Mouse (Mus musculus): ENCODE results near the gene Kif4.
A peak's percentile ranks its signal among the peaks of the same experiment; 100 is the strongest.

Gene Kif4

DNA sequence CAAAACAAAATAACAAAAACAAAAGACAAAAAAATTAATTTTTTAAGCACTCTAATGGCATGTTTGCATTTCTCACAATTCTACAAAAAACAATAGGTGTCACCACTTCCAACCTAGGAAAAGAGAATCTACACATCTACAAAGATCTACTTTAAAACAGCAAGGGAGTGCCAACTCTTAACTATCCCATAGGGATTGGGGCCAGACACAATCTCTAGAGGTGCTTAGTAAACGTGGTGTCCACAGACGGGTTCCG is at the start of gene Kif4:
TSS of gene Kif4 (plus strand) at position 192 of the 256 bp plus-strand sequence.
- DNase-seq = no peak

DNA sequence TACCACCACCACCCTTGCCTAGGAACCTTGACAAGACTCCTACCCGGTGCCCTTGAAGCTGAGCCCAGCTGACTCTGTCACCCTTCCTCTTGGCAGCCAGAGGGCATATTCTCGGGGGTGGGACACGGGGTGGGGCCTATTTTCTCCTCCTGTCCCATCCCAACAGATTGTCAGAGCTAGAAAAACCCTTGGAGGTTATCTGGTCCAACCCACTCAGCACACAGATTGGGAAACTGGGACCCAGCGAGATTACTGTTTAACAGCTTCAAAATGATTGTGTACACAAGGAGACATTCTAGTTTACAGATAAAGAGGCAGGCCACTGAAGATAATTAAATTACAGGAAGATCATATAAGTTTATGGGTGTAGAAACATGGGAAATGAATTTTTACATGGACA is 30.7 kb upstream of the Kif4 start, which contains the start of gene P2ry4:
TSS of gene P2ry4 (minus strand) at position 79 of the 400 bp plus-strand sequence.
- DNase-seq = no peak

DNA sequence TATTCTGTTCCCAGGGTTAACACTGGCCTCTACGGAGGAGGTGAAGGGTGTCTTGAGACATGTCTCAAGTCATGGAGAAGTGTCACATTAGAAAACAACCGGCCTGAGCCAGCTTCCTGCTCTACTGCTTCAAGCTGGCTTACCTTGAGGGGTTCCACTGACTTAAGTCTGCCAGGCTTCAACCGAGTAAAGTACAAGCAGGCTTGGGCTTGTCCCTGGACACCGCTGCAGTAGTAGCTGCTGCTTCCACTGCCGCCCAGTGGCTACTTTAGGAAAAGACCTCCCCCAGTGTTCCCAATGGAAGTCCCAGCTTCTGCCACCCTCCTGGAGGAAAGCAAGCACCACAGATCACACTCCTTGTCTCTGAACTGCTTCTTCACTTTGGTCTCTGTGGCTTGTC is 28.1 kb upstream of the Kif4 start:
- no peak for DNase-seq

DNA sequence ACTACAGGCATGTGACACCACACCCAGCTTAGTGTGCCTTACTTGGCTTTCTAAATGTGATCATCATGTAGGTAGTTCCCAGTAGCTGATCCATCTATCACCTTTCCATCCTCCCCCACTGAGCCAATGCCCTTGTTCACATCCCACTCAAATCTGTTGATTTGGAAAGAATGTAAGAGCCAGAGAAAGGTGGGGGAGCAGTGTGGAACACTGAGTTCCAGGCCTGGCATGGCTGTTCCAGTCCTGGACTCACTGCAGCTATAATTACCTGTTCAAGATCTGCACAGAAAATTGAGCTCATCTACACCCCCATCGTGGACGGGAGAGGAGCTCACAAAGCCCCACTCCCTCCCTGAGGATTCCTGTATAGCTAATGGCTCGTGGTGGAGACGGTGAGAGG is 25.8 kb upstream of the Kif4 start:
- no peak for DNase-seq

DNA sequence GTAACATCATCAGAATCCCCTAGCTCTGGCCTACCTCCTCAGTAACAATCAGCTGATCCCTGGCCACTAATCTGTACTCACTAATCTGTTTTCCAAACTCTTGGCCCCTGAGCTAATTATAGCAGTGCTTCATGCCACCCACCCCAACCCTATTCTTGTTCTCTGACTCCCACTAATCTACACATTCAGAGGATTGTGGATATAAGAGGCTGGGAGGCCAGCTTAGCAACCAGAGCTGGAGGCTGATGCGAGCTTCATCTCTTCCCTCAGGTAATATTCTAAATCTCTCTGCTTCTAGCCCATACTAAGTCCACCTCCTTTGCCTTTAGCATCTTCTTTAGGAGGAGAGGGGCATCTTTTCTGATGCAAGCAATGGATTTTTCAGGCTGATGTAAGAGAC is 20.2 kb upstream of the Kif4 start, which contains the start of gene Arr3:
TSS of gene Arr3 (plus strand) at position 184 of the 400 bp plus-strand sequence.
- DNase-seq = no peak

DNA sequence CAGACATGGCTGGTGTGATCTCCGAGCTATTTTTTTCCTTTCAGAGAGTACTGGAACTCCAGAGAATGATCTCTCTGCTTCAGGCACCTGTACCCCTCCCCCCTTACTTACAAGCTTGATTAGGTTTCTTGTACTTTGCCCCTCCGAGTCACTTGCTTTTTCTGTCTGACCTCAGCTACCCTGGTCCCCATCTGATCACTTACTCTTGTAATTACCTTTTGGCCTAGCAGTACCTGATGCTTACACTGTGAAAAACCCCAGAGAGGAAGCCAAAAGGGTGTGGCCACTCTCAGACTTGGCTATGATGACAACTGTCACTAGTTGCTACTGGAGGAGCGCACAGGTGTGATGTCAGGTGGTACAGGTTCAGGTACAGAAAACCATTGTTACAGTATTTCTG is 7.0 kb upstream of the Kif4 start:
- no peak for DNase-seq

DNA sequence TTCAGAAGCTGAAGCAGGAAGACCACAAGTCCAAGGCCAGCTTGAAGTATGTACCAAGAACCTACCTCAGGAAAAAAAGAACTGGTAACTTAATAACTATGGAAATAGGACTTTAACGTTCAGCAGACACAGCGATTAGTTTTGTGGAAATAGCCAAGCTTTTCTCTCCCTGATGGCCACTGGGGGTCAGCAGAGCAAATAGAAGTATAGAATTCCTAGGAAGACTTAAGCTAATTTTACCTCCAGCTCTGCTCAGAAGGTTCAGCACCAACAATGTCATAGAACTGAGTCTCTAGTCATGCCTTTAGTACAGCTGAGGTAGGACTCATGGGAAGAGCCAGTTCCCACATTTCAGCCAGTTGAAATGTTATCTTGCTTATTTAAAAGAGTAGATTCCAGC is 4.2 kb upstream of the Kif4 start:
- DNase-seq = no peak

DNA sequence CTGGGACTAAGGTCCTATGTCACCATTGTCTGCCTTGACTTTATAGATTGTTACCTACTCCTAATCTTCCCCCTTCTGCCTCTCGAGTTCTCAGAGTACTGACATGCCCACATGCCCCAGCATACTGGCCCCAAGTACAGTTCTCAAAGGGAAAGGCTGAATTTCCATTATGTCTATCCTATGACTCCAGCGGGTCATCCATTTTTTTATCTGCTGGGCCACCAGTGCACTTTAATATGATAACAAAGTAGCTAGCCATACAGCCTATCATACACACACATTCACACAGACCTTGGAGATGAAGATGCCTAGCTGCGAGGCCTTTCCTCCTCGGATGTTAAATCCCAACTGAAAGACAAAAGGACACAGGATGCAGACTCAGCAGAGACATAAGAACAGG is 1.3 kb upstream of the Kif4 start:
- DNase-seq = no peak

DNA sequence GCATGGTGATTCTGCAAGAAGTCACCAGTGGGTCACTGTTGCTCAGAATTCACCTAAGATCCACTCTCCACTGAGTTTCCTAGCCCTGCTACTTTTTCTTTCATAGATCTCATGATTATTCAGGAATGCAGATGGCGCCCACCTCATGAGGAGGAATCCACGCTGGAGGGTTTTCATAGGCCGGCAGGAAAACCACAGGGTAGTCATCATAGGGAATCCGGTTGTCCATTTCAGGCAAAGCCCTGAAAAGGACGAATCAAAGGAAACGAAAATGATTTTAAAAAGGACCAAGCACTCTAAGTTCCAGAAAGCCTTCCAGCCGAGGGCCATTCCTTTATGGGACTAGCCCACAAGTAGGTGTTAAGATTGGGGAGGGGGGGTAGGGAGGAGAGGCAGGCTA is 391 bp upstream of the Kif4 start:
- no peak for DNase-seq

DNA sequence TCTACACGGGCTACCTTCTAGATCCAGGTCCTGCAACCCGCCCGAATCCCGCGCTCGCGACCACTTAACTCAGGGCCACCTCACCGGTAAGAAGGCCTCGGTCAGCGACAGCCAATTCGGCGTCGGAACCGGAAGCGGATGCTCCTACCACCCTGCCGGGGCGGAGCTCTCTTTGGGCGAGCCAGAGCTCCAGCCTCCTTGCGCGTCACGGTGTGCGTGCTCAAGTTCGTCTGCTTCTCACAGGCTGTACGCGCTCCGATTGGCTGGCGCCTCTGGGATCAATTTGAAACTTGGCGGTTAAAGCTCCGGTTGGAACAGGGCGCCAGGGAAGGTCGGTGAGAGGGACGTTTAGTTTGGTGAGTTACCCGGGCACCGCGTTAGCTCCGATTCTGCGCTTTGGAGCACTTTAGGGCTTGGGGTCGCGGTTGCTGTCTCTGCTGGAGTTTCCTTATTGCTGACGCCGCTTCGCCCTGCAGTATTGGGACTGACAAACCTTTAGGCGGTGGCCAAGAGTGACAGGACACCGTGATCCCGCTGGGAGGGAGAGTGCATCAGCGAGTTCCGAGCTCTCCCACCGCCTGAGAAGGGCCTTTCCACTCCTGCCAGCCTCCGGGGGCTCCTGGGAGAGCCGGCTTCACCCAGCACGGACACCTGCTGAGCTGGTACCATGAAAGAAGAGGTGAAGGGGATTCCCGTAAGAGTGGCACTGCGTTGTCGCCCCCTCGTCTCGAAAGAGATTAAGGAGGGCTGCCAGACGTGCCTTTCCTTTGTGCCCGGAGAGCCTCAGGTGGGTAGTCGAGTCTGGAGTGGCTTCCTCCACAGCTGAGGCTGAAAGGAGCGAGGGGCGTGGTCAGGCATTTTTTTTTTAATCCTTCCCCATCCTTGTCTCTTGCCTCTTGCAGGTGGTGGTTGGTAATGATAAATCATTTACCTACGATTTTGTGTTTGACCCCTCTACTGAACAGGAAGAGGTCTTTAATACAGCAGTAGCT is 561 bp downstream of the Kif4 start, which contains the start of gene Pdzd11:
TSS of gene Pdzd11 (minus strand) at position 767 of the 992 bp plus-strand sequence.
- peak; percentile 83 to 84 for DNase-seq

DNA sequence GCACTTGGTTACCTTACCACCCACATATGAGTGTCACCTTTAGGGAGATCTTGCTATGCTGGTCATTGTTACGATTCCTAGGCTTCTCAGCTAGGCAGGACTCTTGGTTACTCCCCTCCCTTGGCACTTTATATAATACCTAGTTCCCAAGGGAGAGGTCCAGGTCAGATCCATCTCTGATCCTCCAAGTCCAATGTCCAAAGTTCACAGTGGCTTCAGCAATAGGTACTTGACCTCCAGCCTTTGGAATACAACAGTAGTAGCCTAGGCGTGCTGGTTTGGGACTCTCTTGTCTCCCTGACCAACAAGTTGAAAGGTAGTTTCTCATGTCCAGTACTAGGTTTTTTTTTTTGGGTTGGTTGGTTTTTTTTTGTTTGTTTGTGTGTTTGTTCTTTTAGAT is 3.5 kb downstream of the Kif4 start:
- no peak for DNase-seq

DNA sequence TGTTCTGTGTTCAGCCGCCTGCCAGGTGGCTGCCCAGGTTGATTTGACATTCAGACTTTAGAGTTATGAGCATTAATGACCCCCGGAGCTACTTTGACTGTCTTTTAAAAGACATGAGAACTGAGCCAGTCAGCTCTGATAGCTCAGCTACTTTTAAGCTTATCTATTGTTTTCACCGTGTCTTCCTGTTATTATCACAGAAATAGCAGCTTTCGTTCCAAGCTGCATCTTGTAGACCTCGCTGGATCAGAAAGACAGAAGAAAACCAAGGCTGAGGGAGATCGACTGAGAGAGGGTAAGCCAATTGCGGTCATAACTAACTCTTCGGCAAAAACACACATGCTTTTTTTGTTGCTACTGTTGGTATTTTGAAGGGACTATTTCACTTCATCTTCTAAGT is 12.9 kb downstream of the Kif4 start:
- DNase-seq = no peak

DNA sequence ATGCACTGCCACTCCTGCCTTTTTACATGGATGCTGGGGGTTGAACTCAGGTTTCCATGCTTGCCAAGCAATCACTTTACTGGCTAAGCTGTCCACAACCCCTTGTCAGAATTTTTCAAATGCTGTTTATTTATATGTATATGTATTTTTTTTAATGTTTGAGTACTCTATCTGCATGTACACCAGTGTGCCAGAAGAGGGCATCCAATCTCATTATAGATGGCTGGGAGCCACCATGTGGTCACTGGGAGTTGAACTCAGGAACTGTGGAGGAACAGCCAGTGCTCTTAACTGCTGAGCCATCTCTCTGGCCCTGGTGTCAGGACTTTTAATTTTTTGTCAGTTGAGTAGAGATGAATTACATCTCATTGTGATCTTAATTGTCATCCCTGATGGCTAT is 27.3 kb downstream of the Kif4 start:
- DNase-seq = no peak

DNA sequence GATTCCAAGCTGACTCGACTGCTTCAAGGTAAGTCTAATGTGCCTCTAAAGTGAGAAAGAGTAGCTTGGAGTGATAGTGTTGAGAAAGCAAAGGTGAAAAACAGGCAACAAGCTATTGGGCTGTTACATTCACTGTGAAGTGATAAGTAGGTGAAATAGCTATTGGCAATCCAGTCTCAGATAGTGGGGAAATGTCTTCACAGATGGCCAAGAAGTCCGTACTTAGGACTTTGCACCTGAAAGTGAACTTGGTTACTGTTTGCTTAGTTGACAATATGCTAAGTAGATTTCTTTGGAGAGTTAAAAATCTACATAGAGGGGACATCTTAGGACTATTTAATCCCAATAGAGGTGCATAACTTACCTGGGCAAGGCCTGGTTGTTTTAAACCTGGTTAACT is 39.3 kb downstream of the Kif4 start:
- no peak for DNase-seq

DNA sequence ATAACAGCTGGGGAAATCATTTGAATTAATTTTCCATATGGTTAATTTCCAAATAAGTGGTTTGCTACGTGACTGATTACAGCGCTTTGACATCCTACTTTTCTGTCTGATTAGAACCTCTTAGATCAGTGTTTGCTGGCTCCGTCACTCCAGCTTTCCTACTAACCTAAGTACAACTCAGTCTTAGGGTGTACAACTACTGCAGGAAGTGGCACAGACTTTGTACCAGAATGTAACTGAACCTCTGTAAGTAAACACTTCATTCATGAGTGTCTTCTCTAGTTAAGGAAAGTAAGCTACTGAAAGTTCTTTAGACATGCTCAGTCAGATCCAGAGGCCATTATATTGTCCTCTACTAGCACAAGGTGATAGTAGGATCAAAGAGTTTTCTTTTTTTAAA is 52.7 kb downstream of the Kif4 start:
- no peak for DNase-seq

DNA sequence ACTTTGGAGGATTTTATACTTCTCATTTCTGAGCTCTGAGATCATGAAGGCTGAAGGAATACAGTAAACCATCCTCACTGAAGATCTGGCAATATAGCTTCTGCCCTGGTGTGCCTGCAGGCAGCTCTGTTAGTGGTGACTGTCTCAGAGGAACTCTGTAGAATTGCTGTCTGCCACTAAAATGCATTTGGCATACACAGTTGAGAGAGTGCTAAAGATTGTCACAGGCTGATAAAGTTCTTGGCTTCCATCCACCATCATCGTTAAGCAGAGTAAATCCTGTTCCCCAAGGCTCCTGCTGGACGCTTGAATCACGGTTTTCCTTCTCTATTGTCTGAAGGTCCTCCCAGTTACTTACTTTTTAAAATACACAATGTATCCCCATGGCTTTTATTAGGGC is 61.0 kb downstream of the Kif4 start:
- no peak for DNase-seq

DNA sequence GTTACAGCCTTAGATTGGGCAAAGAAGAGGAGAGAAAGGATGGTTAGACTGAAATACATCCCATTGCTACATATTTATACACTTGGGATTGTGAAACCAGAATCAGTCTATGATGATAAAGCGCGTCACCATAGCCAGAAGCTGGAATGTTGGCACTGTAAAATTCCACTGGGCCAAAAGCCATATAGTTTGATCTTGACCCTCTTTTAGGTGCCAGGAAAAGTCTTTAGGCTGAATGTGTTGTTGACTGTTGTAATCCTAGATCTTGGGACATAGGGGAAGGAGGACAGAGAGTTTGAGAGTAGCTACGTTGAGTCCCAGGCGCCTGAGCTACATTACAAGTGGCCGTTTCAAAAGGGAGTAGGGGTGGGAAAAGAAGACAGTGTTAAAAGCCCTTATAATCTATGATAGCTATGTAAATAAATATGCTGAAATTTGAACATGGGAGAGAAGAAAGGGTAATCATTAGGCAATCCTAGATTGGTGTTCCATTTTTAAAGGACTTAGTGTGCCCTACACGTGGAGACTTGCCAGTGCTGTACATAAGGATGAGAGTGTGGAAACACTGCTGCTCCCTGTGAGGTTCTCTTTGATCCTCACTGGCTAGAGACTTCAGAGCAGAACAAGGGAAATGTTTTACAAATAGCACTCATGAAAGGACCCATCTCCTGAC is 62.0 kb downstream of the Kif4 start:
- no peak for DNase-seq

DNA sequence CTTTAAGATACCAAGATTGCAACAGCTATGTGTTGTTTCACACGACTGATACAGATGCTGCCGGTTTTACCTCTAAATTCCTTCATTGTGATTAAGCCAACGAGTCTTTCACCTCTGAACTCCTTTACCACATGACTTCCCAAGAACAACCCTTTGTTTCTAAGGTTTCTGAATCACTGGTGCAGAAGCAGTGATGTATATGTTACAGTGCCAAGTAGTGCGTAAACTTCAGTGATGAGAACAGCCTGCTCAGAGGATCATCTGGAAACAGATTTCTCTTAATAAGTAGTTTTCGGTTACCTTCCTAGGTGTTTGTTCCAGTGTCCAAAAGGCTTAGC is 62.5 kb downstream of the Kif4 start:
- no peak for DNase-seq

DNA sequence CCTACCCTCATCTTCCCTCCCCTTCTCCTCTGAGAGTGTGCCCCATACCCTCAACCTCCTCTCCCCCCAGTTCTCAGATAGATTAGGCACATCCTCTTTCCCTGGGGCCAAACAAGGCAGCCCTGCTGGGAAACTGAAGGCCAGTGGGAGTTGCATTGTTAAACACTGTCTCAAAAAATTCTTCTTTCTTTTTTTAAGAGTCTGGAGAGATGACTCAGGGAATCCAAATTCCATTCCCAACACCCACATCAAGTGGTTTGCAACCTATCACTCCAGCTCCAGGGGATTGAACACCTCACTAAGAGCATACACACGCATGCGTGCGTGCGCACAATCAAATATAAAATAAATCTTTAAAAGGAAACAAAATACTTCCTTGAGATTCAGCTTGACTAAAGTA is 71.2 kb downstream of the Kif4 start:
- no peak for DNase-seq

DNA sequence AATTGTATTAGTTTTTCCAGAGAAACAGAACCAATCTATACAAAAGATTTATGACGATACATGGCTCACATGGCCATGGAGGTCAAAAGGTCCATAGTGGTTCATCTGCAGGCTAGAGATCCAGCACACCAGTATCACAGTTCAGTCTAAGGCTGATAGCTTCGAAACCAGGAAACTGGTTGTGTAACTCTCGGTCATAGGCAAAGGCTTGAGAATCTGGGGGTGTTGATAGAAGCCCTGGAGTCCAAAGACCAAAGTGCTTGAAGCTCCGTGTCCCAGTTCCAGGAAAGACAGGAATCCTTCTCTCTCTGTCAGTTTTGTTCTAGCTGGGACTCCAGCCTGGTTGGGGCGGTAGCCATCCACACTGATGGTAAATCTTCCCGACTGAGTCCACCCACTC is 82.5 kb downstream of the Kif4 start:
- no peak for DNase-seq

DNA sequence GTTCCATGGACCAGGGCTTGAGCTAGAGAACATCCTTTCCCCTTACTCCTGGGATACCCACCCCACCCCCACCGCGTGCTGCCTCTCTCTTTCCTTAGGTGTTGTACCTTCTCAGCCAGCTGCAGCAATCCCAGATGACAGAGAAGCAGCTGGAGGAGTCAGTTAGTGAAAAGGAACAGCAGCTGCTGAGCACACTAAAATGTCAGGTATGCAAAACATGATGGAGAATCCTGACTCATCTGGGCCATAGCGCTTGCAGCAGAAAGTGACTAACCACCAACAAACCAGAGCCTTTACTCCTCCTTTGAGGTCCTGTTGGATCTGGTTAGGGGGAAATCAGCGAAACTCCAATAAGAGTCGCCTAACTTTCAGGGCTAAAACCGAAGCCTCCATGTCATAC is 90.6 kb downstream of the Kif4 start:
- no peak for DNase-seq

DNA sequence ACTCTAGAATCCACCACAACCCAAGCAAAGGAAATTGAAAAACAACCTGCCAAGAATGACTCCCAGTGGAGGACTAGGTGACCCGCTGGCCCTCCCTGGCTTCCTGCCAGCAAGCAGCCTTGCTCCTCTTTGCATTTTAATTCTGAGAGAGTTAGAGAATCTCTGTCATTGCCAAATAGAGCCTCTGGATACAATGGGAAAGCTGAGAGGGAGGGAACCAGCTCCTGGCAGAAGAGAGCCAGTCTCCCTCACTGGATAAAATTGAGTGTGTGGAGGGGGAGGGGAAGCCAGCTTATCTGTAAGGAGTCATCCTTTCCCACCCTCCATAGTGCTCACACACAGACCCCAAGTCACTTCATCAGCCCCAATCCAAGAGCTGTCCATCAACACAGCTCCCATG is 103.4 kb downstream of the Kif4 start:
- DNase-seq = no peak

DNA sequence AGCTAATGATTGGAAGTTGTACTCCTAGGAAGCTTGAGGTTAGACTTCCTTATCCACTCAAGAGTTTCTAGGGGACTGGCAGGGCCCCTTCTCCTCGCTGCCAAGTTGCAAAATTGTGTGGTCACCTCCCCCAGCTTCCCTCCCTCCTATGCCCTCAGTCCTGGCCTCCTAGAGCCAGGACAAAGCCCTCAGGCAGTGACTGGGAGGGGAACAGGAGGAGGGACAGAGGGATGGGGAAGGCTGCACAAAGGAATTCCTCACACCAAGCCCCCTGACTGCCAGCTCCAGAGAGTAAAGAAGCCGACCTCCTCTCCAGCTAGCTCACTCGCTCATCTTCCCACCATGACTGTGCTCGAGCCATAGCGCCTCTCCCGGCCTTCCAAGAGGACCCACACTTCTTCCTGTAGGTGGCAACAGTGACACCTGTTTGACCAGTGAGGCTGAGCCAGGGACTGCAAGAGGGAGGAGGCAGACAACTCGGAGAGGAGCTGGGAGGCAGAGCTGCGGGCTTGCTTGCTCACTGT is 104.2 kb downstream of the Kif4 start, which contains the start of gene Gdpd2:
TSS of gene Gdpd2 (plus strand) at position 209 of the 524 bp plus-strand sequence.
- DNase-seq = peak in 1 of 2 experiments; percentile 4

DNA sequence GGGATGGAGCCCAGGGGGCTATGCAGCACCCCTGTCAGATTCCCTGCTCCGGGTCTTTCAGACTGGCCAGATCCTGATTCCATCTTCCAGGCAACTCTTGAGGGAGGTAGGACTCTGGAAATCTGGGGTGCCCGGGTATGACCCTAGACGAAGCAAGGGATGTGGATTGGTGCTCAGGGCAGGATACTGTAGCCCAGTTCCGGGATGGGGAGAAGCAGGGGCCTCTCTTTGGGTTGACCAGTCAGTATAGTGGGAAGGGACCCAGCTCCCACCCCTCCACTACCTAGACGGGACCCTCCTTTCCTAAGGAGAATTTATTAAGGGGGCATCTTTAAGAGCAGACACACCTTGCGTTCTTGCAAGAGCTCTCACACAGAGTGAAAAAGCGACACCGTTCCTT is 104.7 kb downstream of the Kif4 start:
- no peak for DNase-seq
